Mouse (Mus musculus) heart, postnatal 25 days (tissue): Measurements from ENCODE around the gene Slc25a4. TPM values are rescaled to one million over a fixed set of nuclear protein-coding genes. Genes with fewer than 3 reads are reported as not detected.
"Not testable (repeated sequence)": the region's sequence is repeated elsewhere in the genome, so short reads cannot be mapped to it uniquely, and the experiment has no call there.

ENCODE experiments used
- DNase-seq: peaks from one replicate; pipeline ENCODE4 v3.0.0; 2022; ENCODE audit warnings: low spot score
- intact Hi-C: fragments of 180-260 bp; cut with DNase I; formaldehyde crosslinking; loops from one replicate; pipeline ENCODE4 v1.15.1; 2025
- total RNA-seq, 2 experiments: library from RNA; stranded (reverse); gene quantifications; 2 replicates each; pipeline ENCODE4 v1.2.3; 2021

Slc25a4 gene
- total RNA-seq = 1,000 to 10,000 TPM; 5,468 to 5,495 TPM

DNA sequence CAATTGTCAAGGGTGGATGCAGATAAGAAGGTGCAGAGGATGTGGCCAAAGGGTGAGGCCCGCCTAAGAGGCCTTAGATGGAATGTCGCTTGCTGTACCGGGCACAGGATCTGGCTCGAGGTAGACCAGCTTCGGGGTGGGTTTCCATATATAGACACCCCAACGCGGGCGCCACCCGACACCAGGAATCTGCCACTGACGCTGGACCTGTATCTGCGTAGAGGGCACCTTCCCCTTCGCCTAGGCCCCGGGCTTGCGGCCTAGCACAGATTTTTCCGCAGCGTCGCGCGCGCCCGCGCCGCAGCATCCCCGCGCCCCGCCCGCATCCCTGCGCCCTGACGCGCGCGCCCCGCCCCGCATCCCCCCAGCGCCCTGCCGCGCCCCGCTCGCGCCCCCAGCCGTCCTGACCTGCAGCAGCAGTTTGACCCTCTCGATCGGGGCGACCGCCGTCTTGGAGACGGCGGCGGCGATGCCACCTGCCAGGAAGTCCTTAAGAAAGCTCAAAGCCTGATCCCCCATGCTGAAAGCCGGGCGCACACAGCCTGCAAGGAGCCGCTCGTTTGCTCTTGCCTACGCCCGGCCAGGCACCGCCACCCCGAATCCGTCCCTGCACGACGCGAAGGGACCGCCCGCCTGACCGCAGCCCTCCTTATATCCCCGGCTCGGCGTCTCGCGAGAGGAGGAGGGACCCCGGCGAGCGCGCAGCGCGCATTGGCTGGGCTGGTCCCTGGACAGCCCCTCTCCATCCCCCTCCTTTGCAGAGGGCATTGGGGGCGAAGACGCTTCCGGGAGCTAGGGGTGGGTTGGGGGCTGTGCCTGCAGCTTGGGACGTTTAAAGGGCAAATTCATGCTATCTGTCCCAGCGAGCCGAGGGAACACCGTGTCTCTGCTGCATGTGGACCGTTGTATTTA is at the start of gene Slc25a4:
Slc25a4 (minus strand) TSS at position 881 of the 912 bp plus-strand sequence.
- intact Hi-C loops = no loop called here
- peak; percentile 96 for DNase-seq

DNA sequence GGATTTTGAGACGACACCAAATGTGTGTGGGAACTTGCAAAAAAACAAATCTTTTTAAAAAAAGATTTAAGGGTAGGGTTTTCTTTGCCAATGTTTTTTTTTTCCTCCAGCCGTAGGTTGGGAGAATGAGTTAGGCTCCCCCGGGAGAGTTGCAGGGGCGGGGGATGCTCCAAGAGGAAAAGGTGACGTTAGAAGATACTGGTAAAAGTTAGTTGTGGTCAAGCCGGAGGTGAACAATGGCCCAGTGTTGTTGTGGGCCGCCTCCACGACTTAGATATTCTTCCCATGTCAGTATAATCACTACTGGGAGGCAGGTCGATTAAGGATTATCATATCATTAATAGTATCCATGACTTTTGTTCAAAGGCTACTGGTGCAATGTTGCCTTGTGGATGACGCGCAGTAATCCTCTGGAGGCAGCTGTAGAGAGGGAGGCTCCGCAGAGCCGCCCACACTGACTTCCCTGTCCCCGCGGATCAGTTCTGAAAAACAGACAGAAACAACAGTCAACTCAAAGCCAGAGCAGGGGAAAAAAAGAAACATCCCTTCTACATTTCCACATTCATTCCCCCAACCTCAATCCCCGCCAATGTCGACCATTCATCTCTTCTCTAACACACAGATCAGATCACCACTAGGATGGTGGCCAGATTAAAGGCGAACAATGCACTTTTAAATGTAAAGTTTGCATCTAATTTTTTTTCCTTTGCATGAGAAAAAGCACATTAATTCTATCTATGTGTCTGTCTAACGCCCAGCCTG is 47.0 kb upstream of the Slc25a4 start:
- DNase-seq = no peak
- intact Hi-C loops = no loop called here

GRCm38 (mm10) chr8:46252456-46252855 is 41.4 kb upstream of the Slc25a4 start:
- intact Hi-C loops = no loop called here
- DNase-seq = no peak

- no peak for DNase-seq
- intact Hi-C loops = no loop called here
These were observed 40.5 kb upstream of the Slc25a4 start for GRCm38 (mm10) chr8:46251561-46251960.

GRCm38 (mm10) chr8:46246346-46246745 is 35.3 kb upstream of the Slc25a4 start:
- intact Hi-C loops = no loop called here
- no peak for DNase-seq

GRCm38 (mm10) chr8:46242946-46243345 is 31.9 kb upstream of the Slc25a4 start:
- no peak for DNase-seq
- intact Hi-C loops = loop anchor here (1.0 to 2.0 kb wide), 3 partner anchors 38 to 304 kb away; no protein-coding TSS in a partner anchor

GRCm38 (mm10) chr8:46241568-46242374 is 30.7 kb upstream of the Slc25a4 start:
- peak; percentile 17 for DNase-seq
- intact Hi-C loops = loop anchor here (1.0 to 2.0 kb wide), 3 partner anchors 40 to 305 kb away; no protein-coding TSS in a partner anchor

GRCm38 (mm10) chr8:46236441-46237223 is 25.5 kb upstream of the Slc25a4 start:
- intact Hi-C loops = loop anchor here (2.0 kb wide), 1 partner anchor 52 kb away; no protein-coding TSS in a partner anchor
- DNase-seq = no peak

- intact Hi-C loops = no loop called here
- DNase-seq = no peak
These were observed 23.7 kb upstream of the Slc25a4 start for GRCm38 (mm10) chr8:46234736-46235135.

- intact Hi-C loops = no loop called here
- DNase-seq = no peak
These were observed 21.7 kb upstream of the Slc25a4 start for GRCm38 (mm10) chr8:46232798-46233197.

DNA sequence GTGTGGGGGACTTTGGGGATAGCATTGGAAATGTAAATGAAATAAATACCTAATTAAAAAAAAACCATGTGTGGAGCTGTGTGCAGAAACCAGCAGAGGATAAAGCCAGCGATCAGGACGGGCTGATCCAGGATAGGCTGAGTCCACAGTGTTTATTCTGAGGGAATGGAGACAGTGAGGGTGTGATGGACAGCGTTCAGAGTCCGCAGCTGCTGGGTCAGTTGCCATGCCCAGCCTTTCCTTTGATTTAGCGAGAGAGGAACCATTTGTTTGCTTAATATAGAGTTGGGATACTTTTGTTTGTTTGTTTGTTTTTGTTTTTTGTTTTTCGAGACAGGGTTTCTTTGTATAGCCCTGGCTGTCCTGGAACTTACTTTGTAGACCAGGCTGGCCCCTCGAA is 20.9 kb upstream of the Slc25a4 start:
- DNase-seq, intact Hi-C loops: not testable (repeated sequence)

GRCm38 (mm10) chr8:46226622-46227021 is 15.5 kb upstream of the Slc25a4 start:
- no peak for DNase-seq

DNA sequence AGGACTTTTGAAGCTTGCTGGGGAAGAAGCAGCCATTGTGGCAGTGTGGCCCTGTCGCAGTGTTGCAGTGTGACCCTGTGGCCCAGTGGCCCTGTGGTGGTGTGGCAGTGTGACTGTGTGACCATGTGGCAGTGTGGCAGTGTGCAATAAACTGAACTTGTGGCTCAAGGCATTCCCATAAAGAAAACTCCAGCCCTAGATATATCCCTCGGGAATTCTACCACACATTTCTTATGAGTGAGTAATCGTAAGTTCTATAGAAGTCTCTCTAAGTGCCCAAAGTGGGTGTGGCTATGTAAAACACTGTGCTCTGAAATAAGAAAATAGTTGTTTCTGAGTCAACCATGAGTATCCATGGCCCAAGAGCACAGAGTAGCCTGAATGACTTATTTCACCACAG is 14.4 kb upstream of the Slc25a4 start:
- intact Hi-C loops = no loop called here
- no peak for DNase-seq

More at GRCm38 (mm10) chr8:46226622-46227021, 15.5 kb upstream of the Slc25a4 start:
- intact Hi-C loops = no loop called here

GRCm38 (mm10) chr8:46220566-46220965 is 9.5 kb upstream of the Slc25a4 start:
- intact Hi-C loops = no loop called here
- DNase-seq = no peak

DNA sequence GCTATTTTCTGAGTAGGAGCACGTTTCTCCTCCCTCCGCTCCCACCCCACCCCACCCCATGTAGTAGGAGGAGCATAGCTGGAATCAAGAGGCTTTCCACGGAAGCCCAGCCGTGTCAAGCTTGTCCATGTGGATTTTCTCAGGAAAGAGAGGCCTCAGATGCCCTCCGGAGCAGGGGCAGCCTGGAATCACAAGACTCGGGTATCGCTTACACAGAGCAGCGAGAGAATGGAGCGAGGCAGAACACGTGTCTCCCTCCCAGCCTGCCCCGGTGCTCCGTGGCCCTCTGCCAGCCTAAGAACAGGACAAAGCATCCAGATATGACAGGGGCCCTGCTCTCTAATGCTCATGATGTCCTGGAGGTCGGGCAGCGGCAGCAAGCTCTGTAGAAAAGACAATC is 5.8 kb upstream of the Slc25a4 start:
- intact Hi-C loops = no loop called here
- DNase-seq = peak; percentile 69

DNA sequence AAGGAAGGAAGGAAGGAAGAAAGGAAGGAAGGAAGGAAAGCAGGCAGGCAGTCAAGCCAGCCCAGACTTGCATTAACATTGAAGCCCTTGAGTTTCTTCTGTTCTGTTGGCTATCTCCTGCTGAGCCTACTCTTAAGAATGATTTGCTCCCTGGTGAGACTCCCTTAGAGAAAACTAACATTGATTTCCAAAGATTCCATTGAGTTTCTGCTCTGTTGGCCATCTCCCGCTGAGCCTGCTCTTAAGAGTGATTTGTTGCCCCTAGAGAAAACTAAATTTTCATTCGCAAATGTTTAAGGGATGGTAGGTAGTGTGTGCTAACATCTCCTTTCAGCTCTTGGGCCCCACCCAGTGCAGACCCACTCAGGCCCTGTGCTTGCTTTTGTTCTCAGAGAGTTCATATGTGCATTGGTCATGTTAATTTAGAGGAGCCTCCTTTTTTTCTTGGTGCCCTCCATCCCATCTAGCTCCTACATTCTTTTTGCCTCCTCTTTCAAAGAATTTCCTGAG is 2.9 kb upstream of the Slc25a4 start:
- no peak for DNase-seq

GRCm38 (mm10) chr8:46212194-46212593 is 1.1 kb upstream of the Slc25a4 start:
- no peak for DNase-seq
- intact Hi-C loops = no loop called here

More for the DNA sequence above, 2.9 kb upstream of the Slc25a4 start:
- intact Hi-C loops = no loop called here

- intact Hi-C loops = no loop called here
- no peak for DNase-seq
These were observed 557 bp upstream of the Slc25a4 start for GRCm38 (mm10) chr8:46211611-46212071.

GRCm38 (mm10) chr8:46209057-46209456 is 2.0 kb downstream of the Slc25a4 start:
- intact Hi-C loops = no loop called here
- DNase-seq = no peak
